Mouse (Mus musculus) gastrocnemius, adult 2 months (tissue): ENCODE measurements at regions not wholly inside any gene's neighbourhood (a gene's known extent, or its start where the extent isn't known, plus 50 kb on each side); places are given as distances from the start of the nearest gene placed in this dataset.
A peak's percentile ranks its signal among the peaks of the same experiment; 100 is the strongest.
"Not testable (repeated sequence)": the region's sequence is repeated elsewhere in the genome, so short reads cannot be mapped to it uniquely, and the experiment has no call there.

Experiments used
- DNase-seq: peaks from one replicate; pipeline ENCODE4 v3.0.0; 2022
- H3K27ac ChIP-seq: fragments of 200-600 bp; 2 replicates; pipeline ENCODE4 v1.8.1; 2022; ENCODE audit warnings: mild to moderate bottlenecking
- H3K4me3 ChIP-seq: fragments of 200-600 bp; 2 replicates; pipeline ENCODE4 v1.8.1; 2022; ENCODE audit warnings: mild to moderate bottlenecking, moderate library complexity
- CTCF ChIP-seq: fragments of 200-600 bp; IDR thresholded peaks from 2 replicates; pipeline ENCODE4 v1.8.1; 2022; ENCODE audit warnings: antibody characterized with exemption, mild to moderate bottlenecking, moderate library complexity
- intact Hi-C: fragments of 180-260 bp; cut with DNase I; formaldehyde crosslinking; loops from one replicate; pipeline ENCODE4 v1.15.1; 2025

DNA sequence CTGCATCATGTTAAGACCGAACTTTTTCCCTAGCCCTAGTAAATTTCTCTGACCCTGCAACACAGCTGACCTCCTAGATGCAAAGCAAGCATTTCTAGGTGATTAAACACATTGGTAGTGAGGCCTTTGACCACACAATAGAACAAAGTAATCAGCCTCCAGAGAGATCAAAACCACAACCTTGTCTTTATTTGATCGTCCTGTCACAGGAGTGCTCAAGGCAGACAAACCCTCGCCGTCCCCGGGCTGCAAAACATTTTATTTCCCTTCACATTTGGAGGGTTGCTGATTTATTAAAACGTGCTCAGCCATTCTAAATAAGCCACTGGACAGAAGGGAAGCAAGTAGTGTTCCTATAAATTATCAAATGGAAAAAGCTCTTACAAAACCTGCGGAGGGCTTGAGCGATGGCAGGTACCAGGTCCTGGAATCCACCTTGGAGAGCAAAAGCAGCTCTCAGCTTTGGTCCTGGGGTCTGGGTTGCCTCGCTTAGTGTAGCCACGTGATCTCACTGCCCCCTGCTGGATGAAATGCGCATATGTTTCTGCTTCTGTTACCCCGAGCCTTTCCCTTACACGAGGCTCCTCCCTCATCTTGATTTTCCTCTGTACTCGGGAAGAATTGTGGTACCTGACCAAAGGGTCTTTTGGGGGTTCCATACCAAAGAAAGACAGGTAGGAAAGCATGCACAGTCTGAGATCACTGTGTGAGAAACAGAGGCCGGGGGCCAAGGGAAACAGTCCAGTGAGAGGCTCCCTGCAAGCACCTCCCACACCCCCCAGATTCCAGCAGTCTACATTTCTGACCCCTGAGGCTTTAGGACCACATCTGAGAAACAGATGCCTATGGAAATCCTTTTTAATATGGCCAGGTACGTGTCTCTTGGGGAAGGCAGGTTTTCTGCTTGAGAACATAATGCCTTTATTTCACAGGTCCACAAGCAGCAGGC is 357.6 kb upstream of the Pkdcc start:
- Histone ChIP-seq H3K27ac (no peak overlapping the region), H3K4me3 (peak overlapping the region; percentile 30; the same call in 1 of the 2 replicates)
- peak; percentile 62 for DNase-seq
- intact Hi-C loops: no loop called here
- TF ChIP-seq CTCF: peak; percentile 86

GRCm38 (mm10) chr17:82860391-82860790 is 354.7 kb upstream of the Pkdcc start:
- intact Hi-C loops: no loop called here
- TF ChIP-seq CTCF: no peak

GRCm38 (mm10) chr17:82860966-82861365 is 354.1 kb upstream of the Pkdcc start:
- Histone ChIP-seq H3K4me3 (no peak overlapping the region), H3K27ac (no peak overlapping the region)
- intact Hi-C loops: no loop called here
- no peak for DNase-seq
- TF ChIP-seq CTCF: no peak

More at GRCm38 (mm10) chr17:82860391-82860790, 354.7 kb upstream of the Pkdcc start:
- no peak for DNase-seq
- no peak overlapping the region for H3K4me3 ChIP-seq
- H3K27ac ChIP-seq: no peak overlapping the region

- TF ChIP-seq CTCF: no peak
- DNase-seq: no peak
- H3K4me3 ChIP-seq: no peak overlapping the region
- no peak overlapping the region for H3K27ac ChIP-seq
- intact Hi-C loops: no loop called here
Measured at GRCm38 (mm10) chr17:82877131-82877530, 338.0 kb upstream of the Pkdcc start.

GRCm38 (mm10) chr17:82900602-82901001 is 314.5 kb upstream of the Pkdcc start:
- Histone ChIP-seq H3K4me3 (no peak overlapping the region), H3K27ac (no peak overlapping the region)
- no peak for TF ChIP-seq CTCF
- no peak for DNase-seq
- intact Hi-C loops: no loop called here

- intact Hi-C loops: no loop called here
- H3K4me3 ChIP-seq: no peak overlapping the region
- DNase-seq: no peak
- H3K27ac ChIP-seq: no peak overlapping the region
- TF ChIP-seq CTCF: no peak
Measured at GRCm38 (mm10) chr17:82901098-82901891, 313.8 kb upstream of the Pkdcc start.

DNA sequence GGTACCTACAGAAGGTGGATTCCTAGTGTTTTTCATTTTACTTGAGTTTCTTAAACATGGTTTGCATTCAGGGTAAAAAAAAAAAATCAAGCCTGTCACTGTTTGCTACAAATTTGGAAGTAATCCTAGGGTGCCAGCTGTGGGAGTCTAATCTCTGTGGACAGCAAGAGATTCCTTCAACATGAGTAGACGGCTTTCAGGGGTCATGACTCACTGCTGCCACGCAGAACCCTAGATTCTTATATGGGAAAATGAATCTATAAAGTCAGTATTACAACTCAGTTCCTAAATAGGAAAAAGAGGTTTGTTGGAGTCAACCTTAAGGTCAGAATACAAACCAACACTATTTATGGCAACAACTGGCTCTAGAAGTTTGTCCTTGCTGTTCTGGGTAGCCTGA is 310.1 kb upstream of the Pkdcc start:
- intact Hi-C loops: no loop called here
- no peak for DNase-seq
- Histone ChIP-seq H3K4me3 (no peak overlapping the region), H3K27ac (no peak overlapping the region)
- TF ChIP-seq CTCF: no peak

DNA sequence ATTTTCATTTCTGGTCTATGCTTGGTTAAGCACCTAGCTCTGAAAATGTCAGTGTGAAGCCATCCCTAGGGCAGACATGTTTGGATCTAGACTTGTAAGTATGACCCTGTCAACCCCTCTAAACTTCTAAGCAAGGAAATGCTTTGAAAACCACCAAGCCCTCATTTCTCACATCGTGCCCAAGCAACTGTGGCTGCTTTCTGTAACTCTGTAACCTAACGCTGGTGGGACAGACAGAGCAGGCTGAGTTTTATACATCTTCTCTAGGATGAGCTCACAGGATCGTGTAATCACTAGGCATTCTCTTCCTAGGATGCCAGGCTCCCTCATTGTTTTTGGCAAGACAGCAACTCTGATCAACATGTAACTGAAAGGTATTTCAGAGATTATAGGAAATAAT is 309.6 kb upstream of the Pkdcc start:
- no peak for DNase-seq
- intact Hi-C loops: no loop called here
- TF ChIP-seq CTCF: no peak
- no peak overlapping the region for H3K4me3 ChIP-seq
- no peak overlapping the region for H3K27ac ChIP-seq

DNA sequence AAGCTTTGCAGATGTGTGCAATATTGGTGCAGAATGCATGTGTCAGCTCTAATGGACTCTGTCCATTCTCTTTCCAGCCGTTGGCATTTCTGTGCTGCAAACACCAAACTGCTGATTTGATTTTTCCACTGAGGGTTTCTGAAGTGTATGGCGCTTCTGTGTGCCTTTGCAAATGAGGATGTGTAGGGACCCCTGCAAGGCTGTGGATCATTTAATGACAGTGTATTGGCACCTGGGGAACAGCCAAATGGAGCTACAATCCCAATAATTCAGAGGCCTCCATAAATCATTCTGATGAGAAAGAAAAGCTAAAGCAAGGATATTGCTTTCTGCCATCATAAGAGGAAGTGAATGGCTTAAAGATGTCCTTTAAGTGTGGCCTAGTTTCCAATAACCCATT is 305.9 kb upstream of the Pkdcc start:
- DNase-seq: no peak
- intact Hi-C loops: no loop called here

GRCm38 (mm10) chr17:82922986-82923385 is 292.1 kb upstream of the Pkdcc start:
- H3K4me3 ChIP-seq, DNase-seq, intact Hi-C loops, H3K27ac ChIP-seq: not testable (repeated sequence)

More for the DNA sequence above, 305.9 kb upstream of the Pkdcc start:
- H3K27ac ChIP-seq: no peak overlapping the region
- no peak overlapping the region for H3K4me3 ChIP-seq
- TF ChIP-seq CTCF: no peak

DNA sequence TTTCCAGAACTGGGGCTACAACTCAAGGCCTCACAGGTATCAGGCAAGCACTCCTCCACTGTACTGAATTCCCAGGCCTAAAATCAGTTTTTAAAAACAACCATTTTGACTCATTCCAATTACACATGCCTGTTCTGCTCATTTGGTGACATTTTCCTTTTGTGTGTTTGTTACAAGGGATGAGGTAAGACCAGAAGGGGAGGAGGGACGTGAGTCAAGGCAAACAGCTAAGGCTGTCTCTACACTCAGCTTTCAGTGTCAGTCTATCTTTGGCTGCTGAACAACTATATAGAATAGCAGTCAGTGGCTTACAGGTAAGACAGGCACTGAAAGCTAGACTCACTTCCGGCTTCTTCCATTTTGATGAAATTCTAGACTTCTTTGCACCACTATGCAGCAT is 289.3 kb upstream of the Pkdcc start:
- intact Hi-C loops: no loop called here
- TF ChIP-seq CTCF: no peak
- no peak for DNase-seq
- Histone ChIP-seq H3K27ac (no peak overlapping the region), H3K4me3 (no peak overlapping the region)

- intact Hi-C loops: no loop called here
Measured at GRCm38 (mm10) chr17:82927681-82928080, 287.4 kb upstream of the Pkdcc start.

GRCm38 (mm10) chr17:82929511-82929910 is 285.6 kb upstream of the Pkdcc start:
- intact Hi-C loops: no loop called here
- Histone ChIP-seq H3K4me3 (no peak overlapping the region), H3K27ac (no peak overlapping the region)
- DNase-seq: no peak
- TF ChIP-seq CTCF: no peak

More at GRCm38 (mm10) chr17:82927681-82928080, 287.4 kb upstream of the Pkdcc start:
- no peak overlapping the region for H3K4me3 ChIP-seq
- no peak overlapping the region for H3K27ac ChIP-seq
- DNase-seq: no peak
- TF ChIP-seq CTCF: no peak
